Mouse (Mus musculus) embryonic facial prominence, embryonic 10.5 days (tissue): ENCODE measurements around the gene St7. TPM values are rescaled to one million over a fixed set of nuclear protein-coding genes. Genes with fewer than 3 reads are reported as not detected.

ENCODE experiments used
- polyA plus RNA-seq: library from polyadenylated mRNA; unstranded; fragments of >200 nt; fragmentation: Nextera tagmentation; extraction: Ambion mirVana; gene quantifications from 2 replicates; pipeline ENCODE4 v1.2.1, GENCODE M21; 2016

Gene St7
- polyA plus RNA-seq, 1 experiment from 2014 or later, result 19.0 TPM

Other genes starting within 250 kb of the St7 start
- 1.9 and 2.0 TPM in 2 replicates for gene Met, start 229.1 kb upstream of the St7 start, polyA plus RNA-seq
- 192 and 199 TPM in 2 replicates for gene Capza2, start 56.7 kb upstream of the St7 start, polyA plus RNA-seq